Mouse (Mus musculus) intestine, postnatal 0 days (tissue): ENCODE results near the gene Pex11g. TPM values are rescaled to one million over a fixed set of nuclear protein-coding genes. Genes with fewer than 3 reads are reported as not detected.

ENCODE experiments used
- ATAC-seq: fragments of 200-750 bp; cut with Nextera tagmentation; 2 replicates; pipeline ENCODE4 v1.8.0; 2017; ENCODE audit warnings: mild to moderate bottlenecking, moderate TSS enrichment, moderate library complexity
- H3K27ac ChIP-seq: fragments of 300-500 bp; sonication (generic); 2 replicates; pipeline ENCODE4 v1.5.1; 2014; ENCODE audit warnings: mild to moderate bottlenecking, low read depth, low read length, moderate library complexity
- H3K27me3 ChIP-seq: fragments of 300-500 bp; sonication (generic); replicated peaks from 2 replicates; pipeline ENCODE4 v1.6.1; 2014; ENCODE audit warnings: low read length, mixed read lengths; ENCODE audit not compliant: control insufficient read depth, insufficient read depth
- H3K36me3 ChIP-seq: fragments of 300-500 bp; sonication (generic); 2 replicates; pipeline ENCODE4 v1.6.1; 2014; ENCODE audit warnings: mild to moderate bottlenecking, moderate library complexity; ENCODE audit not compliant: control insufficient read depth, insufficient read depth
- H3K4me1 ChIP-seq: fragments of 300-500 bp; sonication (generic); replicated peaks from 2 replicates; pipeline ENCODE4 v1.6.1; 2014; ENCODE audit warnings: antibody characterized with exemption, low read length, mixed read lengths; ENCODE audit not compliant: control insufficient read depth, insufficient read depth
- H3K4me2 ChIP-seq: fragments of 300-500 bp; sonication (generic); replicated peaks from 2 replicates; pipeline ENCODE4 v1.6.1; 2014; ENCODE audit warnings: low read depth, mild to moderate bottlenecking, moderate library complexity
- H3K4me3 ChIP-seq: fragments of 300-500 bp; sonication (generic); 2 replicates; pipeline ENCODE4 v1.5.1; 2014; ENCODE audit warnings: low read depth, low read length
- H3K9ac ChIP-seq: fragments of 300-500 bp; sonication (generic); 2 replicates; pipeline ENCODE4 v1.6.1; 2014; ENCODE audit warnings: mild to moderate bottlenecking, low read depth, low read length
- H3K9me3 ChIP-seq: fragments of 300-500 bp; sonication (generic); 2 replicates; pipeline ENCODE4 v1.6.1; 2016; ENCODE audit warnings: mixed run types; ENCODE audit not compliant: control insufficient read depth
- CTCF ChIP-seq: sonication (generic); IDR thresholded peaks from 2 replicates; pipeline ENCODE4 v1.5.1; 2016; ENCODE audit warnings: low read depth, mild to moderate bottlenecking, control low read depth, antibody characterized with exemption, moderate library complexity
- WGBS: fragments of 180-500 bp; shearing (Covaris S2); extraction: QIAGEN DNeasy Blood & Tissue Kit; methylation state at CpG from one replicate; pipeline ENCODE4 v1.1.7; 2014; 5-methylcytosine and 5-hydroxymethylcytosine counted together
- polyA plus RNA-seq: library from polyadenylated mRNA; unstranded; fragments of >200 nt; fragmentation: Nextera tagmentation; extraction: Ambion mirVana; gene quantifications from 2 replicates; pipeline ENCODE4 v1.2.1, GENCODE M21; 2015

Gene Pex11g
- polyA plus RNA-seq, result 14.3 and 14.9 TPM in 2 replicates

DNA sequence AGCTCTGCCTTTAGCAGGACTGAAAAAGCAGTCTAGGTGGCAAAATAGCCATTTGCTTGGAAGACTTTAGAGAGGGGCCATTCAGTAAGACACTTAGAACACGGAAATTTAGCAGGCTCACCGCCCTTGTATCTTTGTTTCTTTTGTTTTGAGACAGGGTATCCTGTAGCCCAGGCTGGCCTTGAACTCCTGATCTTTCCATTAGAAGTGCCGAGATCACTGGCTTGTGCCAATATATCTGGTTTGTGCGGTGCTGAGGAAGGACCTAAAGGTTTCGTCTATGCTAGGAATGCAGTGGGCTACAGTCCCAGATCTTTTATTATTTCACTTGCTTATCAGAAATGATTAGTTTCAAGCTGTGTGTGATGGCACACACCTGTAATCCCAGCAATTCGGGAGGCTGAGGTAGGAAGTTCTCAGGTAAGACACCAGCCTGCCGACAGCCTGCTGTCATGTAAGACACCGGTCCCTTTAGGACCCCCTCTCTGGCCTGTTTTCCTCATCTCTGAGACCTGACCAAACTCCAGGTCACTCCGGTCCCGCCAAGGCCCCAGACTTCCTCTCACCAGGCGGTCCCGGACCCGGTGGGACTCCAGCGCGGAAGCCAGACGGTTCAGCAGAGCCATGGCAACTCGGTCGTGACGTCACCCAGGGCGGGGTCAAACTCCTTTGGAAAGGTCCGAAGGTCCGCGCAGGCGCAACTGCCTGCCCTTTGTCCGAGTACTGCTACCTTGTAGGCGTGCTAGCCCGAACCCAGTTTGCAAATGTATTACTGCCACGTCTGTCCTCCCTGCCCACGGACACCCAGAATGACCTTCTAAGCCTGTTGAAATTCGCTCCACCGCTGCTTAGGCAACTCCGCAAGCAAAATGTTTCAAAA lies at the start of gene Pex11g:
TSS of gene Pex11g (minus strand) at position 675 of the 880 bp plus-strand sequence.
- ATAC-seq, result peak; percentile 97
- Histone ChIP-seq H3K4me1 (peaks cover 4% of the 10 kb centered on the region; the same call in 1 of the 2 replicates), H3K4me3 (peak within 1 kb of the TSS; percentile 57), H3K4me2 (peak within 1 kb of the TSS; percentile 71), H3K27ac (peak within 1 kb of the TSS; percentile 75), H3K9me3 (no peaks in the 10 kb centered on the region), H3K27me3 (no peaks in the 10 kb centered on the region), H3K36me3 (no peaks in the 10 kb centered on the region; the same call in 1 of the 2 replicates), H3K9ac (peak within 1 kb of the TSS; percentile 50)
- 4% methylated on average over 32 of the region's 32 CpGs for WGBS
- no peak for TF ChIP-seq CTCF

DNA sequence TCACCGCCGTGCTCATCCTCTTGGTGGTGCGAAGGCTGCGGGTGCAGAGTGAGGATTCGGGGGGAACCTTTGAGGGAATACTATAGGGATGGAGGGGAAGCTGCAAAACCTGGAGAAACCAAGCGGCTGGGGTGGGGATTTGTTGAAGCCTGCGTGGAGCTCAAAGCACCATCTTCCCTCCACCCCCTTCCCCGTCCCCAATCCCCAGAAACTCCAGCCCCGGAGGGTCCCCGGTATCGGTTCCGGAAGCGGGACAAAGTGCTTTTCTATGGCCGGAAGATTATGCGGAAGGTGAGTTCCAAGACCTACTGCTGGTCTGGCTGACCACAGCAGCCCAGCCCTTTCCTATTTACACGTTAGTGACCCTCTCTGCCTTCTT lies 49.6 kb upstream of the Pex11g start:
- no peaks in the 10 kb centered on the region for H3K9me3 ChIP-seq
- no peaks in the 10 kb centered on the region for H3K4me1 ChIP-seq
- peak overlapping the region; percentile 91 for H3K4me2 ChIP-seq
- ATAC-seq, result no peak
- peaks cover 34% of the 10 kb centered on the region for H3K36me3 ChIP-seq
- TF ChIP-seq CTCF, result no peak
- peak overlapping the region; percentile 17; the same call in 1 of the 2 replicates for H3K27ac ChIP-seq
- no peaks in the 10 kb centered on the region for H3K27me3 ChIP-seq
- peak overlapping the region; percentile 24; the same call in 1 of the 2 replicates for H3K9ac ChIP-seq
- 4% methylated on average over 16 of the region's 16 CpGs for WGBS
- peak overlapping the region; percentile 76 for H3K4me3 ChIP-seq

DNA sequence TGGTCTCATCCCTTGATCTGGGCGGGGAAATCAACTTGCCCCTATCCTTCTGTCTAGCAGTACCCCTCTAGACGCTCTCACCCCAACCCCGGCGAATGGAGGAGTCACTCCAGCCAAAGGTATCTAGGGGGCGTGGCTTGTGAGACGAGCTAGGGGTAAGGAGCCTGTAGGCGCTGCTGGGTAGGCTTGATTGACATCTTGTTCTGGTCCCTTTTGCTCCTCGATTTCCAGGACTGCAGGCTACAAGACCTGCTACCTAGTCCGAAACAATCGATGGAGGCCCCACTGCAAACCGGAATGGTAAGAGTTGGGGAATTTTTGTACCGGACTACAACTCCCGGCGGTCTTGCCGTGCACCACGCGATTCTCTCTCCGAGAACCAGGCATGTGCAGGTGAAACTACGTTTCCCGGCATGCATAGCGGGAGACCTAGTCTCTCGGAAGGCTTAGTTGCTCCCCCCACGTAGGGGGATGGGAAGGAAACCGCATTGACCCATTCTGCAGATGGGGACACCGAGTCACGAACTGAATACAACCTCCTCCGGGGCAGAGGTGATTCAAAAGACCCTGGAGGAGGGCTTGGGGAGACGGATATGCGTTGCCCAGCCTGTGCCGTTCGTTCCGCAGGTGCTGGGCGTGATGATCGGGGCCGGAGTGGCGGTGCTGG lies 49.1 kb upstream of the Pex11g start:
- peak; percentile 82 for ATAC-seq
- 0% methylated on average over 36 of the region's 36 CpGs for WGBS
- Histone ChIP-seq H3K36me3 (peaks cover 34% of the 10 kb centered on the region), H3K9ac (peak overlapping the region; percentile 58), H3K27me3 (no peaks in the 10 kb centered on the region), H3K4me1 (no peaks in the 10 kb centered on the region), H3K27ac (peak overlapping the region; percentile 86), H3K4me3 (peak overlapping the region; percentile 76), H3K9me3 (no peaks in the 10 kb centered on the region), H3K4me2 (peak overlapping the region; percentile 91)
- TF ChIP-seq CTCF, result no peak

DNA sequence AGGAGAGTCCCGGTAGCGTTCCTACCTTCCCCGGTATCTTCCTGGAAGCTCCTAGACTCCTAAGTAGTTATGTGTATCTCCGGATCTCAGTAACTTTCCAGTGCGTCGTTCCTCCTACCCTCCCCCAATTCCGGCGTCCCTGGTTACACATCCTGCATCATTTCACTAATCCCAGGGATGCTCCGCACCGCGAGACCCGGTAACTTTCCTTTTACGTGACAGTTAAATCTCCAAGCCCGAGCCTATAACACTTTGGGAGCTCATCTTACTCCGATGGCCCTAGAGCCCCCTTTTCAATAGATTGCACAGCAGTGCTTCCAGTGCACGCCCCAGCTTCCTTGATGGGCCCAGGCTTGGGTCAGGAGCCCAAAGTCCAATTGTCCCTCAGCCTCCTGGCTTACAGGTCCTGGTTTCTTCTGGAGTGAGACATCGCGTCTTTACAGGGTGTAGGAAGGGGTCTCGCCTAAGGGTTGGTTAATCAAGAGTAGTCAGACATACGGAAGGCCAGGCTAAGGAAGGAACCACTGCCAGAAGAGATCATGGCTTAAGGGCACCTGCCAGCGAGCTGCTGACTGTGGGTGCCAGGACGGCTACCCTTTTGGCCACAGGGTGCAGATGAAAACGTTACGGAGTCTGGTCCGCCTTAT lies 48.4 kb upstream of the Pex11g start:
- peak; percentile 55 for ATAC-seq
- H3K27me3 ChIP-seq, result no peaks in the 10 kb centered on the region
- peak overlapping the region; percentile 76 for H3K4me3 ChIP-seq
- TF ChIP-seq CTCF, result 0 out of 2 replicates have a peak, but pooled peaks have one; percentile 0
- H3K9me3 ChIP-seq, result no peaks in the 10 kb centered on the region
- under 1% methylated on average over 25 of the region's 25 CpGs for WGBS
- no peaks in the 10 kb centered on the region for H3K4me1 ChIP-seq
- peak overlapping the region; percentile 58 for H3K9ac ChIP-seq
- peaks cover 34% of the 10 kb centered on the region; the same call in 1 of the 2 replicates for H3K36me3 ChIP-seq
- H3K27ac ChIP-seq, result peak overlapping the region; percentile 86
- peak overlapping the region; percentile 91 for H3K4me2 ChIP-seq

GRCm38 (mm10) chr8:3515260-3515671 lies 47.8 kb upstream of the Pex11g start, which contains the start of gene Pnpla6:
TSS of gene Pnpla6 (plus strand) at chr8:3515384.
- no peaks in the 10 kb centered on the region for H3K27me3 ChIP-seq
- peak within 1 kb of the TSS; percentile 76 for H3K4me3 ChIP-seq
- no peaks in the 10 kb centered on the region for H3K4me1 ChIP-seq
- peak; percentile 69 for ATAC-seq
- H3K27ac ChIP-seq, result peak within 1 kb of the TSS; percentile 86
- H3K36me3 ChIP-seq, result peaks cover 40% of the 10 kb centered on the region; the same call in 1 of the 2 replicates
- peak within 1 kb of the TSS; percentile 58 for H3K9ac ChIP-seq
- no peak for TF ChIP-seq CTCF
- H3K9me3 ChIP-seq, result no peaks in the 10 kb centered on the region
- WGBS, result under 1% methylated on average over 25 of the region's 25 CpGs
- peak within 1 kb of the TSS; percentile 91 for H3K4me2 ChIP-seq
